Mouse (Mus musculus): ENCODE measurements around the gene Nsun3. TPM values are rescaled to one million over a fixed set of nuclear protein-coding genes. Genes with fewer than 3 reads are reported as not detected.
"Not testable (repeated sequence)": the region's sequence is repeated elsewhere in the genome, so short reads cannot be mapped to it uniquely, and the experiment has no call there.

Gene Nsun3
- total RNA-seq, 4 experiments from 2014 or later = 9.6 to 13.7 (median 12.3) TPM

GRCm38 (mm10) chr16:62753597-62753996 is 33.0 kb downstream of the Nsun3 start:
- no peak for DNase-seq (ENCODE audit: low spot score in 2 of 2)

- DNase-seq (ENCODE audit: low spot score in 2 of 2) = no peak
Observed at GRCm38 (mm10) chr16:62753079-62753478, 33.5 kb downstream of the Nsun3 start.

GRCm38 (mm10) chr16:62745875-62746274 is 40.7 kb downstream of the Nsun3 start:
- DNase-seq (ENCODE audit: low spot score in 2 of 2) = no peak

GRCm38 (mm10) chr16:62734359-62734758 is 52.3 kb downstream of the Nsun3 start:
- no peak for DNase-seq (ENCODE audit: low spot score in 2 of 2)

GRCm38 (mm10) chr16:62730291-62730690 is 56.3 kb downstream of the Nsun3 start:
- DNase-seq (ENCODE audit: low spot score in 2 of 2) = no peak

- DNase-seq (ENCODE audit: low spot score in 2 of 2) = no peak
Observed at GRCm38 (mm10) chr16:62729846-62730245, 56.8 kb downstream of the Nsun3 start.

GRCm38 (mm10) chr16:62718255-62718654 is 68.4 kb downstream of the Nsun3 start:
- DNase-seq (ENCODE audit: low spot score in 2 of 2) = not testable (repeated sequence)

GRCm38 (mm10) chr16:62690436-62690835 is 96.2 kb downstream of the Nsun3 start:
- DNase-seq (ENCODE audit: low spot score in 2 of 2) = no peak

- DNase-seq (ENCODE audit: low spot score in 2 of 2) = no peak
Observed at GRCm38 (mm10) chr16:62686073-62686472, 100.5 kb downstream of the Nsun3 start.

- no peak for DNase-seq (ENCODE audit: low spot score in 2 of 2)
Observed at GRCm38 (mm10) chr16:62685494-62685893, 101.1 kb downstream of the Nsun3 start.

Small RNA genes within 50 kb of the gene (microRNA-seq; reads per million reads assigned to microRNA genes)
- 0 reads per million in 2 experiments for gene Gm25986

Other genes with a start within 250 kb of the Nsun3 start
- not detected for gene Stx19, start 27.9 kb upstream of the Nsun3 start, total RNA-seq (2022)
- 10 to 100 TPM in 3 of 4 experiments, 1 to 10 TPM in 1; 9.3 to 12.4 (median 11.1) TPM for gene Arl13b, start 60.2 kb upstream of the Nsun3 start, total RNA-seq (2022)
- 10 to 100 TPM; 10.3 to 17.0 (median 13.4) TPM for gene Pros1, start 67.5 kb upstream of the Nsun3 start, total RNA-seq (2022)